ENCODE assay signal across 24 mouse cellular contexts in genomic region chr13:10720639-10721038, GRCm38 (mm10).
DNase-seq lines count a peak whose midpoint lies in the region; ATAC-seq and TF ChIP-seq lines count a peak whose summit lies in the region.
"Had no signal": no experiment of that assay in that cellular context is flagged by ENCODE, and none has a peak within 500 bp of the region (broad histone marks: within the 10 kb centered on the region; RNA-seq: fewer than 3 reads in every experiment).

No protein-coding gene starts in this region.

- WGBS in kidney, adult 2 months, result 90% methylated on average over 3 of the region's 3 CpGs

- peak; percentile 32 to 59 for DNase-seq in frontal cortex, adult 2 months (ENCODE audit: extremely low spot score in 1 of 2, low spot score in 1 of 2)
- DNase-seq in frontal cortex, postnatal 14 days (ENCODE audit: low spot score in 2 of 2), result no peak
- DNase-seq in frontal cortex, postnatal 25 days (ENCODE audit: low spot score in 2 of 2), result peak; percentile 7 to 27
- peak; percentile 15 to 24 for DNase-seq in left cerebral cortex, postnatal 14 days (ENCODE audit: low spot score in 2 of 2)
- DNase-seq in right cerebral cortex, postnatal 25 days, result peak; percentile 13
- DNase-seq in heart, postnatal 4 days, result no peak
- DNase-seq in kidney, adult 2 months, result no peak
- DNase-seq: adrenal gland, postnatal 25 days; cerebellum, adult 8-10 months; cerebellum, postnatal 14 days; embryo, embryonic 11 days; gastrocnemius, postnatal 14 days had no signal

- H3K36me3 ChIP-seq in kidney, adult 2 months (ENCODE audit: control insufficient read depth, insufficient read depth, low read length), result no peaks in the 10 kb centered on the region
- H3K36me3 ChIP-seq: embryonic facial prominence, embryonic 15.5 days; forebrain, embryonic 10.5 days; forebrain, embryonic 15.5 days; heart, embryonic 12.5 days; hindbrain, embryonic 12.5 days had no signal

- ATAC-seq in monocyte, adult 5-6 weeks (replicated peaks; ENCODE audit: insufficient number of reproducible peaks, low FRiP score, low TSS enrichment, poor library complexity, severe bottlenecking), result no peak
- ATAC-seq: activated CD4-positive, CD25-positive, alpha-beta regulatory T cell, adult 4 months; forebrain, embryonic 15.5 days; hindbrain, embryonic 16.5 days; inflammation-experienced regulatory T-cells, adult 6 months; Patski had no signal

- H3K4me3 ChIP-seq in kidney, adult 2 months (ENCODE audit: insufficient read depth, low read depth, low read length), result no peak overlapping the region
- H3K4me3 ChIP-seq: embryonic facial prominence, embryonic 15.5 days; erythroblast, embryonic 14.5 days; forebrain, embryonic 10.5 days; forebrain, embryonic 15.5 days; heart, embryonic 12.5 days; hindbrain, embryonic 12.5 days had no signal

- TF ChIP-seq POLR2A in kidney, adult 2 months (IDR thresholded peaks at IDR 0.05; ENCODE audit: low read depth, low read length), result no peak

- H3K27me3 ChIP-seq in kidney, adult 2 months (replicated peaks; ENCODE audit: control insufficient read depth, insufficient read depth, low read length), result no peaks in the 10 kb centered on the region
- H3K27me3 ChIP-seq: CH12.LX; embryonic facial prominence, embryonic 15.5 days; forebrain, embryonic 15.5 days; heart, embryonic 12.5 days; hindbrain, embryonic 12.5 days; Patski had no signal

- no peak for TF ChIP-seq CTCF in kidney, adult 2 months (conservative IDR thresholded peaks at IDR 0.05; ENCODE audit: insufficient read depth, insufficient read length, low read depth, low read length)

- intact Hi-C loops in left cerebral cortex, postnatal 14 days (cut with DNase I), result no loop called here

- H3K27ac ChIP-seq in kidney, adult 2 months (ENCODE audit: insufficient read depth, low read depth, low read length), result no peak overlapping the region
- H3K27ac ChIP-seq: embryonic facial prominence, embryonic 15.5 days; forebrain, embryonic 10.5 days; forebrain, embryonic 15.5 days; hindbrain, embryonic 12.5 days had no signal

- H3K4me1 ChIP-seq in kidney, adult 2 months (ENCODE audit: control insufficient read depth, insufficient read depth, low read length), result no peaks in the 10 kb centered on the region
- H3K4me1 ChIP-seq: embryonic facial prominence, embryonic 15.5 days; heart, embryonic 12.5 days; hindbrain, embryonic 12.5 days had no signal

Comparison
In these comparisons a context has a peak if more than half of its experiments do, and no peak if none do; other contexts are left out.
1. DNase-seq: peak in frontal cortex, adult 2 months (2 of 2), frontal cortex, postnatal 25 days (2 of 2), left cerebral cortex, postnatal 14 days (2 of 2) and right cerebral cortex, postnatal 25 days (single experiment); none in frontal cortex, postnatal 14 days (0 of 2), heart, postnatal 4 days (single experiment) and kidney, adult 2 months (single experiment).